Mouse (Mus musculus) embryonic fibroblast, embryonic 13.5 days (primary cell): ENCODE measurements around the gene Ppme1. TPM values are rescaled to one million over a fixed set of nuclear protein-coding genes. Genes with fewer than 3 reads are reported as not detected.

Source experiments
- H3K27ac ChIP-seq: 2 replicates; pipeline ENCODE4 v1.5.1; 2012; ENCODE audit warnings: low read length, control low read depth, inconsistent platforms; ENCODE audit not compliant: insufficient read depth
- H3K4me1 ChIP-seq: 2 replicates; pipeline ENCODE4 v1.6.1; 2011; ENCODE audit warnings: low read length; ENCODE audit not compliant: control insufficient read depth, insufficient read depth
- H3K4me3 ChIP-seq: 2 replicates; pipeline ENCODE4 v1.5.1; 2011; ENCODE audit warnings: mild to moderate bottlenecking, control low read depth, low read length; ENCODE audit not compliant: insufficient read depth
- CTCF ChIP-seq: IDR thresholded peaks from 2 replicates; pipeline ENCODE4 v1.5.1; 2011; ENCODE audit warnings: mild to moderate bottlenecking, control low read depth, low read length, moderate library complexity, borderline replicate concordance; ENCODE audit not compliant: insufficient read depth
- POLR2A ChIP-seq: IDR thresholded peaks from 2 replicates; pipeline ENCODE4 v1.6.1; 2011; ENCODE audit warnings: low read depth, mild to moderate bottlenecking, control low read depth, low read length, moderate library complexity
- polyA plus RNA-seq: library from polyadenylated mRNA; stranded (reverse); fragments of >200 nt; gene quantifications from 2 replicates; pipeline ENCODE4 v1.2.4, GENCODE M21; 2011; ENCODE audit warnings: low read depth; ENCODE audit not compliant: missing spikeins, insufficient read length

The Ppme1 gene
- polyA plus RNA-seq, 1 experiment: 95.1 TPM

GRCm38 (mm10) chr7:100383207-100383606 is 11.1 kb upstream of the Ppme1 start:
- Histone ChIP-seq H3K4me3 (no peak overlapping the region), H3K4me1 (no peaks in the 10 kb centered on the region), H3K27ac (no peak overlapping the region)
- TF ChIP-seq CTCF (no peak), POLR2A (no peak)

GRCm38 (mm10) chr7:100381161-100381560 is 9.1 kb upstream of the Ppme1 start:
- TF ChIP-seq CTCF: no peak
- no peak for TF ChIP-seq POLR2A
- no peak overlapping the region for H3K27ac ChIP-seq

GRCm38 (mm10) chr7:100378257-100378656 is 6.2 kb upstream of the Ppme1 start:
- Histone ChIP-seq H3K27ac (no peak overlapping the region), H3K4me1 (no peaks in the 10 kb centered on the region), H3K4me3 (no peak overlapping the region)
- no peak for TF ChIP-seq POLR2A
- TF ChIP-seq CTCF: no peak

More at GRCm38 (mm10) chr7:100381161-100381560, 9.1 kb upstream of the Ppme1 start:
- Histone ChIP-seq H3K4me3 (no peak overlapping the region), H3K4me1 (no peaks in the 10 kb centered on the region)

- Histone ChIP-seq H3K4me3 (peak overlapping the region; percentile 61), H3K27ac (peak overlapping the region; percentile 35; the same call in 1 of the 2 replicates), H3K4me1 (peaks cover 3% of the 10 kb centered on the region; the same call in 1 of the 2 replicates)
- TF ChIP-seq POLR2A: no peak
- no peak for TF ChIP-seq CTCF
Observed at GRCm38 (mm10) chr7:100372452-100372980, 409 bp upstream of the Ppme1 start.

- TF ChIP-seq CTCF (no peak), POLR2A (no peak)
- Histone ChIP-seq H3K4me3 (no peak overlapping the region), H3K4me1 (peaks cover 6% of the 10 kb centered on the region; the same call in 1 of the 2 replicates), H3K27ac (no peak overlapping the region)
Observed at GRCm38 (mm10) chr7:100364888-100365287, 7.2 kb downstream of the Ppme1 start.

GRCm38 (mm10) chr7:100363162-100363561 is 8.9 kb downstream of the Ppme1 start:
- no peak overlapping the region for H3K27ac ChIP-seq
- TF ChIP-seq POLR2A: no peak
- TF ChIP-seq CTCF: no peak
- no peak overlapping the region for H3K4me3 ChIP-seq
- H3K4me1 ChIP-seq: peaks cover 3% of the 10 kb centered on the region; the same call in 1 of the 2 replicates

- no peak for TF ChIP-seq CTCF
- TF ChIP-seq POLR2A: no peak
- peaks cover 8% of the 10 kb centered on the region for H3K4me1 ChIP-seq
- peak overlapping the region; percentile 11; the same call in 1 of the 2 replicates for H3K27ac ChIP-seq
- H3K4me3 ChIP-seq: no peak overlapping the region
Observed at GRCm38 (mm10) chr7:100357856-100358255, 14.3 kb downstream of the Ppme1 start.

GRCm38 (mm10) chr7:100356768-100357167 is 15.3 kb downstream of the Ppme1 start:
- TF ChIP-seq POLR2A: no peak
- H3K4me1 ChIP-seq: peaks cover 8% of the 10 kb centered on the region
- H3K4me3 ChIP-seq: no peak overlapping the region
- H3K27ac ChIP-seq: peak overlapping the region; percentile 47; the same call in 1 of the 2 replicates

- Histone ChIP-seq H3K4me3 (no peak overlapping the region), H3K27ac (peak overlapping the region; percentile 20; the same call in 1 of the 2 replicates), H3K4me1 (peaks cover 8% of the 10 kb centered on the region)
- TF ChIP-seq POLR2A (no peak), CTCF (no peak)
Observed at GRCm38 (mm10) chr7:100356324-100356723, 15.8 kb downstream of the Ppme1 start.

- peak overlapping the region; percentile 71 for H3K27ac ChIP-seq
- peaks cover 8% of the 10 kb centered on the region for H3K4me1 ChIP-seq
- TF ChIP-seq CTCF (no peak), POLR2A (no peak)
- no peak overlapping the region for H3K4me3 ChIP-seq
Observed at GRCm38 (mm10) chr7:100354984-100355383, 17.1 kb downstream of the Ppme1 start.

- Histone ChIP-seq H3K27ac (no peak overlapping the region), H3K4me3 (no peak overlapping the region), H3K4me1 (no peaks in the 10 kb centered on the region)
- TF ChIP-seq POLR2A: no peak
- no peak for TF ChIP-seq CTCF
Observed at GRCm38 (mm10) chr7:100335921-100336320, 36.2 kb downstream of the Ppme1 start.
